Mouse (Mus musculus): ENCODE data around the gene Cabp2.

GRCm38 (mm10) chr19:4082219-4082965 lies 1.0 kb downstream of the Cabp2 start:
- TF ChIP-seq CTCF (IDR thresholded peaks at IDR 0.05; ENCODE audit: low read depth) (no peak), EP300 (optimal IDR thresholded peaks at IDR 0.05) (no peak)
